Mouse (Mus musculus) neural tube, embryonic 11.5 days (tissue): Measurements from ENCODE around the gene Ncapd2. TPM values are rescaled to one million over a fixed set of nuclear protein-coding genes. Genes with fewer than 3 reads are reported as not detected.

Experiments
- ATAC-seq: fragments of 200-750 bp; cut with Nextera tagmentation; 2 replicates; pipeline ENCODE4 v1.8.0; 2017; ENCODE audit warnings: moderate number of reproducible peaks, mild to moderate bottlenecking, moderate TSS enrichment, moderate library complexity; ENCODE audit not compliant: insufficient read depth, low FRiP score, low TSS enrichment
- DNase-seq: peaks from one replicate; pipeline ENCODE4 v3.0.0-alpha.2; 2015; ENCODE audit warnings: low spot score
- H3K27ac ChIP-seq: fragments of 300-500 bp; sonication (generic); 2 replicates; pipeline ENCODE4 v1.5.1; 2014; ENCODE audit warnings: low read depth, mild to moderate bottlenecking, low read length
- H3K27me3 ChIP-seq: fragments of 300-500 bp; sonication (generic); 2 replicates; pipeline ENCODE4 v1.6.1; 2014; ENCODE audit warnings: mild to moderate bottlenecking, low read length, mixed read lengths; ENCODE audit not compliant: control insufficient read depth, insufficient read depth
- H3K36me3 ChIP-seq: fragments of 300-500 bp; sonication (generic); 2 replicates; pipeline ENCODE4 v1.6.1; 2014; ENCODE audit warnings: mild to moderate bottlenecking, low read length, moderate library complexity, mixed read lengths; ENCODE audit not compliant: control insufficient read depth, insufficient read depth
- H3K4me1 ChIP-seq: fragments of 300-500 bp; sonication (generic); 2 replicates; pipeline ENCODE4 v1.6.1; 2014; ENCODE audit warnings: low read length, mixed read lengths; ENCODE audit not compliant: control insufficient read depth, insufficient read depth
- H3K4me2 ChIP-seq: fragments of 300-500 bp; sonication (generic); 2 replicates; pipeline ENCODE4 v1.6.1; 2014; ENCODE audit warnings: low read depth, mild to moderate bottlenecking, moderate library complexity
- H3K4me3 ChIP-seq: fragments of 300-500 bp; sonication (generic); 2 replicates; pipeline ENCODE4 v1.5.1; 2014; ENCODE audit warnings: low read depth, low read length
- H3K9ac ChIP-seq: fragments of 300-500 bp; sonication (generic); 2 replicates; pipeline ENCODE4 v1.6.1; 2014; ENCODE audit warnings: mild to moderate bottlenecking, low read length
- H3K9me3 ChIP-seq: fragments of 300-500 bp; sonication (generic); 2 replicates; pipeline ENCODE4 v1.6.1; 2016; ENCODE audit warnings: low read length; ENCODE audit not compliant: control insufficient read depth
- WGBS: fragments of 180-500 bp; shearing (Covaris S2); extraction: QIAGEN DNeasy Blood & Tissue Kit; methylation state at CpG from one replicate; pipeline ENCODE4 v1.1.7; 2014; 5-methylcytosine and 5-hydroxymethylcytosine counted together
- polyA plus RNA-seq: library from polyadenylated mRNA; unstranded; fragments of >200 nt; fragmentation: Nextera tagmentation; extraction: Ambion mirVana; gene quantifications from 2 replicates; pipeline ENCODE4 v1.2.1, GENCODE M21; 2014

The Ncapd2 gene
- polyA plus RNA-seq, 1 experiment from 2014 or later: 137 TPM

GRCm38 (mm10) chr6:125158944-125159492 is 32.5 kb downstream of the Ncapd2 start:
- no peak overlapping the region for H3K9ac ChIP-seq
- DNase-seq: no peak
- peaks cover 24% of the 10 kb centered on the region for H3K4me1 ChIP-seq

GRCm38 (mm10) chr6:125156903-125157614 is 34.4 kb downstream of the Ncapd2 start:
- Histone ChIP-seq H3K4me2 (no peak overlapping the region), H3K9me3 (no peaks in the 10 kb centered on the region), H3K9ac (peak overlapping the region; percentile 35; the same call in 1 of the 2 replicates), H3K4me1 (peaks cover 16% of the 10 kb centered on the region), H3K4me3 (no peak overlapping the region), H3K27ac (peak overlapping the region; percentile 79), H3K27me3 (no peaks in the 10 kb centered on the region), H3K36me3 (peaks cover 16% of the 10 kb centered on the region)
- peak; percentile 24 for ATAC-seq
- WGBS: 30% methylated on average over 7 of the region's 7 CpGs
- DNase-seq: peak; percentile 67

More at GRCm38 (mm10) chr6:125158944-125159492, 32.5 kb downstream of the Ncapd2 start:
- Histone ChIP-seq H3K4me3 (no peak overlapping the region), H3K4me2 (no peak overlapping the region), H3K27ac (no peak overlapping the region), H3K36me3 (peaks cover 18% of the 10 kb centered on the region), H3K9me3 (no peaks in the 10 kb centered on the region), H3K27me3 (no peaks in the 10 kb centered on the region)
- 87% methylated on average over 15 of the region's 15 CpGs for WGBS
- no peak for ATAC-seq

- no peaks in the 10 kb centered on the region for H3K27me3 ChIP-seq
- ATAC-seq (peak; percentile 1; the same call in 1 of the 2 replicates), DNase-seq (no peak)
- H3K9ac ChIP-seq: no peak overlapping the region
- H3K4me2 ChIP-seq: no peak overlapping the region
- no peak overlapping the region; the same call in 1 of the 2 replicates for H3K27ac ChIP-seq
- WGBS: 87% methylated on average over 3 of the region's 3 CpGs
- peaks cover 16% of the 10 kb centered on the region for H3K4me1 ChIP-seq
- H3K4me3 ChIP-seq: no peak overlapping the region
- H3K36me3 ChIP-seq: peaks cover 17% of the 10 kb centered on the region
- H3K9me3 ChIP-seq: no peaks in the 10 kb centered on the region
These were observed 35.0 kb downstream of the Ncapd2 start for GRCm38 (mm10) chr6:125156491-125156890.

- 91% methylated on average over 8 of the region's 8 CpGs for WGBS
- H3K36me3 ChIP-seq: peaks cover 17% of the 10 kb centered on the region
These were observed 36.2 kb downstream of the Ncapd2 start for GRCm38 (mm10) chr6:125155262-125155661.

GRCm38 (mm10) chr6:125154550-125154949 is 37.0 kb downstream of the Ncapd2 start:
- Histone ChIP-seq H3K9me3 (no peaks in the 10 kb centered on the region), H3K4me2 (no peak overlapping the region), H3K9ac (no peak overlapping the region), H3K4me1 (peaks cover 16% of the 10 kb centered on the region), H3K27me3 (no peaks in the 10 kb centered on the region), H3K27ac (no peak overlapping the region), H3K4me3 (no peak overlapping the region), H3K36me3 (peaks cover 15% of the 10 kb centered on the region)
- ATAC-seq (no peak), DNase-seq (no peak)

More at GRCm38 (mm10) chr6:125155262-125155661, 36.2 kb downstream of the Ncapd2 start:
- Histone ChIP-seq H3K9me3 (no peaks in the 10 kb centered on the region), H3K27ac (no peak overlapping the region), H3K27me3 (no peaks in the 10 kb centered on the region), H3K4me3 (no peak overlapping the region), H3K4me2 (no peak overlapping the region), H3K9ac (no peak overlapping the region), H3K4me1 (peaks cover 16% of the 10 kb centered on the region)
- DNase-seq (no peak), ATAC-seq (no peak)

- H3K9ac ChIP-seq: no peak overlapping the region
- no peak overlapping the region for H3K4me2 ChIP-seq
- H3K27me3 ChIP-seq: no peaks in the 10 kb centered on the region
- H3K4me3 ChIP-seq: no peak overlapping the region
- DNase-seq: no peak
- no peak overlapping the region for H3K27ac ChIP-seq
- peaks cover 10% of the 10 kb centered on the region for H3K36me3 ChIP-seq
- WGBS: 95% methylated on average over 4 of the region's 4 CpGs
- ATAC-seq: no peak
- H3K9me3 ChIP-seq: no peaks in the 10 kb centered on the region
- H3K4me1 ChIP-seq: peaks cover 21% of the 10 kb centered on the region
These were observed 37.8 kb downstream of the Ncapd2 start for GRCm38 (mm10) chr6:125153682-125154081.

GRCm38 (mm10) chr6:125153018-125153389 is 38.5 kb downstream of the Ncapd2 start:
- DNase-seq (no peak), ATAC-seq (no peak)
- Histone ChIP-seq H3K36me3 (peaks cover 9% of the 10 kb centered on the region), H3K9ac (no peak overlapping the region), H3K4me3 (no peak overlapping the region), H3K27ac (no peak overlapping the region), H3K9me3 (no peaks in the 10 kb centered on the region), H3K27me3 (no peaks in the 10 kb centered on the region), H3K4me1 (peaks cover 24% of the 10 kb centered on the region), H3K4me2 (no peak overlapping the region)
- 84% methylated on average over 5 of the region's 5 CpGs for WGBS

GRCm38 (mm10) chr6:125152212-125153017 is 39.1 kb downstream of the Ncapd2 start:
- Histone ChIP-seq H3K4me3 (no peak overlapping the region), H3K4me2 (no peak overlapping the region), H3K27ac (no peak overlapping the region), H3K27me3 (no peaks in the 10 kb centered on the region), H3K9ac (no peak overlapping the region), H3K36me3 (peaks cover 9% of the 10 kb centered on the region), H3K4me1 (peaks cover 20% of the 10 kb centered on the region), H3K9me3 (no peaks in the 10 kb centered on the region)
- DNase-seq: no peak
- WGBS: 85% methylated on average over 22 of the region's 22 CpGs
- ATAC-seq: no peak
